Mouse (Mus musculus) forebrain, embryonic 13.5 days (tissue): Measurements from ENCODE around the gene Kirrel3. TPM values are rescaled to one million over a fixed set of nuclear protein-coding genes. Genes with fewer than 3 reads are reported as not detected.

ENCODE experiments used
- ATAC-seq: fragments of 200-750 bp; cut with Nextera tagmentation; 2 replicates; pipeline ENCODE4 v1.8.0; 2017
- H3K27ac ChIP-seq: fragments of 300-500 bp; sonication (generic); 2 replicates; pipeline ENCODE4 v1.5.1; 2015; ENCODE audit warnings: inconsistent platforms, mild to moderate bottlenecking, moderate library complexity
- H3K27me3 ChIP-seq: fragments of 300-500 bp; sonication (generic); 2 replicates; pipeline ENCODE4 v1.6.1; 2015; ENCODE audit warnings: mild to moderate bottlenecking, inconsistent platforms
- H3K36me3 ChIP-seq: fragments of 300-500 bp; sonication (generic); 2 replicates; pipeline ENCODE4 v1.6.1; 2015; ENCODE audit warnings: mild to moderate bottlenecking, inconsistent platforms; ENCODE audit not compliant: poor library complexity, severe bottlenecking
- H3K4me1 ChIP-seq: fragments of 300-500 bp; sonication (generic); 2 replicates; pipeline ENCODE4 v1.6.1; 2015; ENCODE audit warnings: inconsistent platforms
- H3K4me2 ChIP-seq: fragments of 300-500 bp; sonication (generic); 2 replicates; pipeline ENCODE4 v1.6.1; 2015; ENCODE audit warnings: inconsistent platforms, mild to moderate bottlenecking, moderate library complexity
- H3K4me3 ChIP-seq: fragments of 300-500 bp; sonication (generic); 2 replicates; pipeline ENCODE4 v1.5.1; 2015; ENCODE audit warnings: mild to moderate bottlenecking, inconsistent platforms
- H3K9ac ChIP-seq: fragments of 300-500 bp; sonication (generic); 2 replicates; pipeline ENCODE4 v1.6.1; 2015; ENCODE audit warnings: mild to moderate bottlenecking, inconsistent platforms
- H3K9me3 ChIP-seq: fragments of 300-500 bp; sonication (generic); replicated peaks from 2 replicates; pipeline ENCODE4 v1.6.1; 2016; ENCODE audit warnings: inconsistent platforms
- WGBS: fragments of 180-500 bp; shearing (Covaris S2); methylation state at CpG from one replicate; pipeline ENCODE4 v1.1.7; 2015; 5-methylcytosine and 5-hydroxymethylcytosine counted together
- polyA plus RNA-seq: library from polyadenylated mRNA; unstranded; fragments of >200 nt; fragmentation: Nextera tagmentation; extraction: Ambion mirVana; gene quantifications from 2 replicates; pipeline ENCODE4 v1.2.1, GENCODE M21; 2015

Gene Kirrel3
- polyA plus RNA-seq, 1 experiment from 2014 or later = 17.1 TPM

- no peaks in the 10 kb centered on the region for H3K36me3 ChIP-seq
- no peak overlapping the region for H3K4me2 ChIP-seq
- WGBS = 71% methylated on average over 6 of the region's 6 CpGs
- no peak overlapping the region for H3K9ac ChIP-seq
- H3K4me3 ChIP-seq = no peak overlapping the region
- H3K4me1 ChIP-seq = peaks cover 33% of the 10 kb centered on the region
- H3K27ac ChIP-seq = no peak overlapping the region
- H3K27me3 ChIP-seq = peaks cover 38% of the 10 kb centered on the region
- no peak for ATAC-seq
- no peaks in the 10 kb centered on the region for H3K9me3 ChIP-seq
These were observed 482.1 kb downstream of the Kirrel3 start for GRCm38 (mm10) chr9:34967772-34968171.

DNA sequence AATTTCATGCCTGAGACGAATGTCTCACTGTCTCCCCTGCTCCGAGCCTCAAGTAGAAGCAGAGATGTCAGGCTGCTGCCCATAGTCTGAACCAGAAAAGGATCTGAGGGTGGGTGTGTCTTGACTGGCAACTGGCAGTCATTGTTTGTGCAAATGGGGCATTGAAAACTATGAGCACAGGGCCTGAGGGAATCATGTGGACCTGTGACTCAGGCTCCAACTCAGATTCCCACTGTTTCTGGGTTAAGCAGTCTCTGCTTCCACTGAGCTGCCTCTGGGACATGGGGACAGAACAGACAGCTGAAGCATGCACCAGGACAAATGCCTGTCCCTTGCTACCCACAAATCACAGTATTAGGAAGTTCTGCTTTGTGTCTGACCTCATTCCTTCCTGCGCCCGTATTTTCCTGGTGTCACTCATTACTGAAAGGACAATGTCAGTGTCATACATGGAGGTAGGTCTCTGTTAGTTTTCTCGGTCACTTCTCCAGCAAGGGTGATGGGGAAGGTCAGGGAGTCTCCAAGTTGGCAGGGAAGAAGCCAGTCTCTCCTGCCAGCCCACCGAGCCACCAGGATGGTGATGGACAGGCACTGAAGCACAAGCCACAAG, 484.3 kb downstream of the Kirrel3 start:
- Histone ChIP-seq H3K9me3 (no peaks in the 10 kb centered on the region), H3K36me3 (no peaks in the 10 kb centered on the region), H3K27me3 (peaks cover 33% of the 10 kb centered on the region), H3K4me2 (no peak overlapping the region), H3K4me1 (peaks cover 14% of the 10 kb centered on the region), H3K27ac (no peak overlapping the region), H3K4me3 (no peak overlapping the region), H3K9ac (no peak overlapping the region)
- WGBS = 60% methylated on average over 6 of the region's 6 CpGs
- ATAC-seq = no peak

- WGBS = 97% methylated on average over 1 of the region's 1 CpGs
- Histone ChIP-seq H3K27me3 (0 out of 2 replicates have a peak, but pooled peaks cover 13% of the 10 kb centered on the region), H3K4me3 (no peak overlapping the region), H3K27ac (no peak overlapping the region), H3K36me3 (no peaks in the 10 kb centered on the region), H3K9me3 (peaks cover 2% of the 10 kb centered on the region), H3K4me2 (no peak overlapping the region), H3K9ac (no peak overlapping the region), H3K4me1 (0 out of 2 replicates have a peak, but pooled peaks cover 3% of the 10 kb centered on the region)
- no peak for ATAC-seq
These were observed 488.6 kb downstream of the Kirrel3 start for GRCm38 (mm10) chr9:34974326-34974725.

- no peak overlapping the region for H3K4me3 ChIP-seq
- H3K4me2 ChIP-seq = no peak overlapping the region
These were observed 489.6 kb downstream of the Kirrel3 start for GRCm38 (mm10) chr9:34975245-34975644.

DNA sequence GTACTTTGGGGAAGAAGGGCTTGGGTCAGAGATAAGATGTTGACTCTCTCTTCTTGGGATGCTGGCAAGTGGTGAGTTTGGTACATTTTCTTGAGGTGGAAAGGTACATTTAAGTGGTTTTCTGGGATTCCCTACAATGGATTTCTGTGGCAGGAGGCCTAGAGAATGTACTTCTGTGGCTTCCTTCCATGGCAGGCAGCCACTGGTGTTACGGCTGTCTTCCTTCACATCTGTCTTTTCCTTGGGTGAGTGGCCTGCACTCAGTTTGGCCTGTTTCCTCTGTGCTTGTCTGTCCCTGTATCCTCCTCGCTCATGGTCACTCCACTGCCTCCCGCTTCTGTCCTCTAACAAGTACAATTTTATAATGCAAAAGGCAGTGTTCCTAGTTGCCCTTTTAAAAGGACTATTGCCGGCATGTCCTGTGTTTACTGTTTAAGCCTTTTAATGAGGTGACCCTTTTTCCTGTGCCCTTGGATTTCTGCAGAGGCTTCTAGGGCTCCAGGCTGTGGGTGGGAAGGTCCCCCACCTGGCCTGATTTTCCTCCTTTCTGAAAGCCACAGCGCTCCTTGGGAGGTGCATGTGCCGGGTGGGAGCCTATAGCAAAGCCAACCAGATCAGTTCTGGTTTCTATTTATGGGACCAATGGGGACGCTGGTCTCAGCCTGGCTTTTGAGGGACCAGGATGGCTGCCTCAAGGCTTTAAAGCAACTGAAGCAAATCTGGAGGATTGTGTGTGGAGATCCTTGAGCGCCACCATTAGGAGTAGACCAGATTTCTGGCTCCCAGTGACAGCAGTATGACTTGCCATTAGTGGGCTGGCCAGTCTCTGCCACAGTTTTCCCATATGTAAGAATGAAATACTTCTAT, 491.1 kb downstream of the Kirrel3 start:
- WGBS = 86% methylated on average over 8 of the region's 8 CpGs
- no peaks in the 10 kb centered on the region for H3K4me1 ChIP-seq

More at GRCm38 (mm10) chr9:34975245-34975644, 489.6 kb downstream of the Kirrel3 start:
- peaks cover 5% of the 10 kb centered on the region for H3K9me3 ChIP-seq
- 95% methylated on average over 6 of the region's 6 CpGs for WGBS
- H3K27me3 ChIP-seq = 0 out of 2 replicates have a peak, but pooled peaks cover 11% of the 10 kb centered on the region
- H3K36me3 ChIP-seq = no peaks in the 10 kb centered on the region
- no peak for ATAC-seq
- H3K9ac ChIP-seq = no peak overlapping the region
- H3K27ac ChIP-seq = no peak overlapping the region
- 0 out of 2 replicates have a peak, but pooled peaks cover 3% of the 10 kb centered on the region for H3K4me1 ChIP-seq

GRCm38 (mm10) chr9:34977700-34978099, 492.0 kb downstream of the Kirrel3 start:
- Histone ChIP-seq H3K36me3 (no peaks in the 10 kb centered on the region), H3K27ac (no peak overlapping the region), H3K27me3 (no peaks in the 10 kb centered on the region), H3K4me1 (no peaks in the 10 kb centered on the region), H3K9me3 (peaks cover 5% of the 10 kb centered on the region), H3K9ac (no peak overlapping the region), H3K4me3 (no peak overlapping the region), H3K4me2 (no peak overlapping the region)
- ATAC-seq = no peak
- 70% methylated on average over 8 of the region's 8 CpGs for WGBS

More for the DNA sequence above, 491.1 kb downstream of the Kirrel3 start:
- ATAC-seq = no peak
- Histone ChIP-seq H3K9me3 (peaks cover 5% of the 10 kb centered on the region), H3K4me2 (no peak overlapping the region), H3K27ac (no peak overlapping the region), H3K27me3 (no peaks in the 10 kb centered on the region), H3K9ac (no peak overlapping the region), H3K4me3 (no peak overlapping the region), H3K36me3 (no peaks in the 10 kb centered on the region)

- ATAC-seq = no peak
- Histone ChIP-seq H3K4me3 (no peak overlapping the region), H3K9me3 (peaks cover 5% of the 10 kb centered on the region), H3K27me3 (0 out of 2 replicates have a peak, but pooled peaks cover 3% of the 10 kb centered on the region), H3K4me1 (no peaks in the 10 kb centered on the region), H3K9ac (no peak overlapping the region), H3K36me3 (no peaks in the 10 kb centered on the region), H3K27ac (no peak overlapping the region), H3K4me2 (no peak overlapping the region)
- 74% methylated on average over 3 of the region's 3 CpGs for WGBS
These were observed 492.5 kb downstream of the Kirrel3 start for GRCm38 (mm10) chr9:34978229-34978628.

DNA sequence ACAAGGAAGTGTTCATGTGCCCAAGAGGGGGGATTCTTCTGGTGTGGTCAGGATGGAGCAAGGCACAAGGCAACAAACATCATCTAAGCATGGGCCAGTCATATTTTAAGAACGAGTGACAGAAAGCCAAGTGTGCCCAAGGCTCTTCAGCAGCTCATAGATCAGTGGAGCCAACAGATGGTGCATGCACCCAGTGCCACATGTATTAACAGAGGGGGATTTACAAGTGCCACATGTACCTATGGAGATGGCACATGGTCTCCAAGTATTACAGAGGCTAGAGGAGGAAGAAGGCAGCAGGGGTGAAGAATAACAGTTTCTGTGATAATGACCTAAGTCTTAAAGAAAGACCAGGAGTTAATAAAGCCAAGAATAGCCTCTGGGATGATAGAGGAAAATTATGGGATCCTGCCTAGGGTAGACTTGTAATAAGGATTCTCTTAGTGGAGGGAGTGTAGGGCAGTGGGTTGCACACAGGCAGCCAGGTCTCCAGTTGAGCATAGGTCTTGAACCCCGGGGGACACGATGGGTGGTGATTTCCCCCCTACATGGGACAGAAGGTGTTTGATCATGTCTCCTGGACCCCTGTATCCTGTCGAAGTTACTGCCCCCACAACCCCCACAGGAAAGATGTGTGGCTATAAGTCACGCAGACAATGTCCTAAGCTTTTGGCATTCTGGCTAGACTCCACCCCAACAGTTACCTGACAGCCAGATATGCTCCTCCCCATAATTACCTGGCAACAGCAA, 495.0 kb downstream of the Kirrel3 start:
- peaks cover 4% of the 10 kb centered on the region; the same call in 1 of the 2 replicates for H3K27me3 ChIP-seq
- WGBS = 89% methylated on average over 5 of the region's 5 CpGs
- ATAC-seq = no peak
- no peak overlapping the region for H3K27ac ChIP-seq
- H3K9me3 ChIP-seq = peaks cover 5% of the 10 kb centered on the region
- no peaks in the 10 kb centered on the region for H3K4me1 ChIP-seq
- no peak overlapping the region for H3K4me2 ChIP-seq
- H3K36me3 ChIP-seq = no peaks in the 10 kb centered on the region
- H3K9ac ChIP-seq = no peak overlapping the region
- H3K4me3 ChIP-seq = no peak overlapping the region

GRCm38 (mm10) chr9:34983513-34984462, 498.1 kb downstream of the Kirrel3 start:
- no peak overlapping the region for H3K27ac ChIP-seq
- H3K4me1 ChIP-seq = peaks cover 13% of the 10 kb centered on the region; the same call in 1 of the 2 replicates
- no peak overlapping the region for H3K4me3 ChIP-seq
- ATAC-seq = peak; percentile 31; the same call in 1 of the 2 replicates
- WGBS = 35% methylated on average over 12 of the region's 12 CpGs
- peaks cover 8% of the 10 kb centered on the region; the same call in 1 of the 2 replicates for H3K27me3 ChIP-seq
- H3K4me2 ChIP-seq = peak overlapping the region; percentile 12; the same call in 1 of the 2 replicates
- H3K36me3 ChIP-seq = no peaks in the 10 kb centered on the region
- H3K9ac ChIP-seq = no peak overlapping the region
- H3K9me3 ChIP-seq = peaks cover 5% of the 10 kb centered on the region

DNA sequence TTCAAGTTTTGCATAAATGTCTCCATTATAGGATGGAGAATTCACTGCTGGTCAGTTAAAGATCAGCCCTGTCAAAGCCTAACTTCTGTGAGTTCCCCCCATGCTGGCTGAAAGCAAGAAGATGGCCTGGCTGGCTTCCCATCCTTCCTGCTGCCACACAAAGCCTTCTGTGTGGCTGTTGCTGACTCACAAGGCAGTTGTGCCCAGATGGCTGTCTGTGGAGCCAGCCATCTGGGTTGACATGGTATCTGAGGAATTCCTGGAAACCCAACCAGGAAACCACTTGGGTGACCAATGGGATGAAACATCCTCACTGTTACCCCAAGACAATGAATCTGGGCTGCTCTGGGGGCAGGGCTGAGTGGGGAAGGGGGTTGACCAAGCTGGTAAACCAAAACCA, 500.5 kb downstream of the Kirrel3 start:
- Histone ChIP-seq H3K4me2 (no peak overlapping the region), H3K36me3 (no peaks in the 10 kb centered on the region), H3K4me1 (peaks cover 13% of the 10 kb centered on the region; the same call in 1 of the 2 replicates), H3K4me3 (no peak overlapping the region), H3K9ac (no peak overlapping the region), H3K9me3 (no peaks in the 10 kb centered on the region), H3K27ac (no peak overlapping the region), H3K27me3 (peaks cover 12% of the 10 kb centered on the region; the same call in 1 of the 2 replicates)
- no peak for ATAC-seq
